Mouse (Mus musculus) hindbrain, embryonic 16.5 days (tissue): ENCODE results near the gene Slc17a5. TPM values are rescaled to one million over a fixed set of nuclear protein-coding genes. Genes with fewer than 3 reads are reported as not detected.

ENCODE experiments used
- ATAC-seq: fragments of 200-750 bp; cut with Nextera tagmentation; 2 replicates; pipeline ENCODE4 v1.8.0; 2017; ENCODE audit warnings: moderate TSS enrichment, moderate library complexity
- H3K27ac ChIP-seq: fragments of 300-500 bp; sonication (generic); 2 replicates; pipeline ENCODE4 v1.5.1; 2014; ENCODE audit warnings: low read depth, mild to moderate bottlenecking, control low read depth, low read length, moderate library complexity
- H3K27me3 ChIP-seq: fragments of 300-500 bp; sonication (generic); replicated peaks from 2 replicates; pipeline ENCODE4 v1.6.1; 2014; ENCODE audit warnings: low read length; ENCODE audit not compliant: control insufficient read depth, insufficient read depth
- H3K36me3 ChIP-seq: fragments of 300-500 bp; sonication (generic); 2 replicates; pipeline ENCODE4 v1.6.1; 2014; ENCODE audit warnings: mild to moderate bottlenecking, low read length, moderate library complexity, mixed read lengths; ENCODE audit not compliant: control insufficient read depth, insufficient read depth
- H3K4me1 ChIP-seq: fragments of 300-500 bp; sonication (generic); 2 replicates; pipeline ENCODE4 v1.6.1; 2014; ENCODE audit warnings: low read depth, low read length; ENCODE audit not compliant: control insufficient read depth, insufficient read depth
- H3K4me2 ChIP-seq: fragments of 300-500 bp; sonication (generic); 2 replicates; pipeline ENCODE4 v1.6.1; 2014; ENCODE audit warnings: mild to moderate bottlenecking, low read length, control low read depth, moderate library complexity
- H3K4me3 ChIP-seq: fragments of 300-500 bp; sonication (generic); 2 replicates; pipeline ENCODE4 v1.5.1; 2014; ENCODE audit warnings: mild to moderate bottlenecking, low read length, control low read depth, moderate library complexity
- H3K9ac ChIP-seq: fragments of 300-500 bp; sonication (generic); 2 replicates; pipeline ENCODE4 v1.6.1; 2014; ENCODE audit warnings: low read depth, mild to moderate bottlenecking, control low read depth, low read length, moderate library complexity
- H3K9me3 ChIP-seq: fragments of 300-500 bp; sonication (generic); 2 replicates; pipeline ENCODE4 v1.6.1; 2014; ENCODE audit warnings: mild to moderate bottlenecking, low read length, moderate library complexity; ENCODE audit not compliant: control insufficient read depth
- WGBS: fragments of 180-500 bp; shearing (Covaris S2); extraction: QIAGEN DNeasy Blood & Tissue Kit; methylation state at CpG from one replicate; pipeline ENCODE4 v1.1.7; 2014; 5-methylcytosine and 5-hydroxymethylcytosine counted together
- polyA plus RNA-seq: library from polyadenylated mRNA; unstranded; fragments of >200 nt; fragmentation: Nextera tagmentation; extraction: Ambion mirVana; gene quantifications from 2 replicates; pipeline ENCODE4 v1.2.1, GENCODE M21; 2015

Gene Slc17a5
- polyA plus RNA-seq, 1 experiment from 2014 or later: 15.8 TPM

- Histone ChIP-seq H3K9me3 (no peaks in the 10 kb centered on the region), H3K36me3 (peaks cover 14% of the 10 kb centered on the region), H3K4me2 (no peak overlapping the region), H3K4me3 (no peak overlapping the region), H3K9ac (no peak overlapping the region), H3K27me3 (no peaks in the 10 kb centered on the region), H3K27ac (no peak overlapping the region), H3K4me1 (no peaks in the 10 kb centered on the region)
- 93% methylated on average over 7 of the region's 7 CpGs for WGBS
- ATAC-seq: no peak
These were observed 9.0 kb downstream of the Slc17a5 start for GRCm38 (mm10) chr9:78578824-78579223.

GRCm38 (mm10) chr9:78576466-78576865 lies 11.4 kb downstream of the Slc17a5 start:
- Histone ChIP-seq H3K36me3 (peaks cover 23% of the 10 kb centered on the region), H3K27ac (no peak overlapping the region), H3K4me1 (no peaks in the 10 kb centered on the region), H3K27me3 (no peaks in the 10 kb centered on the region), H3K9me3 (no peaks in the 10 kb centered on the region), H3K4me2 (no peak overlapping the region), H3K9ac (no peak overlapping the region), H3K4me3 (no peak overlapping the region)
- WGBS: 91% methylated on average over 5 of the region's 5 CpGs
- no peak for ATAC-seq

GRCm38 (mm10) chr9:78569934-78570333 lies 17.9 kb downstream of the Slc17a5 start:
- ATAC-seq: no peak
- Histone ChIP-seq H3K27me3 (no peaks in the 10 kb centered on the region), H3K4me3 (no peak overlapping the region), H3K9ac (no peak overlapping the region), H3K36me3 (peaks cover 22% of the 10 kb centered on the region), H3K9me3 (no peaks in the 10 kb centered on the region), H3K27ac (no peak overlapping the region), H3K4me1 (no peaks in the 10 kb centered on the region), H3K4me2 (no peak overlapping the region)
- 81% methylated on average over 9 of the region's 9 CpGs for WGBS

- H3K9me3 ChIP-seq: no peaks in the 10 kb centered on the region
- H3K36me3 ChIP-seq: 0 out of 2 replicates have a peak, but pooled peaks cover 3% of the 10 kb centered on the region
- H3K27ac ChIP-seq: no peak overlapping the region
- no peak overlapping the region for H3K9ac ChIP-seq
- H3K4me2 ChIP-seq: no peak overlapping the region
- ATAC-seq: no peak
- WGBS: 89% methylated on average over 4 of the region's 4 CpGs
- no peaks in the 10 kb centered on the region for H3K4me1 ChIP-seq
- no peak overlapping the region for H3K4me3 ChIP-seq
- H3K27me3 ChIP-seq: no peaks in the 10 kb centered on the region
These were observed 28.4 kb downstream of the Slc17a5 start for GRCm38 (mm10) chr9:78559479-78559878.

GRCm38 (mm10) chr9:78558586-78559214 lies 29.1 kb downstream of the Slc17a5 start:
- Histone ChIP-seq H3K9ac (no peak overlapping the region), H3K4me2 (no peak overlapping the region), H3K4me1 (no peaks in the 10 kb centered on the region), H3K9me3 (no peaks in the 10 kb centered on the region), H3K4me3 (no peak overlapping the region), H3K36me3 (0 out of 2 replicates have a peak, but pooled peaks cover 3% of the 10 kb centered on the region), H3K27me3 (no peaks in the 10 kb centered on the region), H3K27ac (no peak overlapping the region)
- no peak for ATAC-seq
- WGBS: 85% methylated on average over 8 of the region's 8 CpGs

GRCm38 (mm10) chr9:78557041-78557440 lies 30.8 kb downstream of the Slc17a5 start:
- Histone ChIP-seq H3K36me3 (peaks cover 9% of the 10 kb centered on the region), H3K4me1 (no peaks in the 10 kb centered on the region), H3K27ac (no peak overlapping the region), H3K9me3 (no peaks in the 10 kb centered on the region; the same call in 1 of the 2 replicates), H3K27me3 (no peaks in the 10 kb centered on the region), H3K4me3 (no peak overlapping the region), H3K4me2 (no peak overlapping the region), H3K9ac (no peak overlapping the region)
- 97% methylated on average over 1 of the region's 1 CpGs for WGBS
- ATAC-seq: no peak

- Histone ChIP-seq H3K27me3 (no peaks in the 10 kb centered on the region), H3K9ac (no peak overlapping the region), H3K9me3 (no peaks in the 10 kb centered on the region; the same call in 1 of the 2 replicates), H3K27ac (no peak overlapping the region), H3K4me2 (no peak overlapping the region), H3K4me3 (no peak overlapping the region), H3K4me1 (no peaks in the 10 kb centered on the region), H3K36me3 (peaks cover 14% of the 10 kb centered on the region)
- 39% methylated on average over 12 of the region's 12 CpGs for WGBS
- peak; percentile 73; the same call in 1 of the 2 replicates for ATAC-seq
These were observed 34.9 kb downstream of the Slc17a5 start for GRCm38 (mm10) chr9:78552984-78553383.

GRCm38 (mm10) chr9:78551761-78552160 lies 36.1 kb downstream of the Slc17a5 start:
- no peak overlapping the region for H3K9ac ChIP-seq
- no peaks in the 10 kb centered on the region for H3K27me3 ChIP-seq
- H3K9me3 ChIP-seq: no peaks in the 10 kb centered on the region; the same call in 1 of the 2 replicates
- no peaks in the 10 kb centered on the region for H3K4me1 ChIP-seq
- WGBS: 78% methylated on average over 4 of the region's 4 CpGs
- H3K27ac ChIP-seq: no peak overlapping the region
- no peak overlapping the region for H3K4me3 ChIP-seq
- H3K36me3 ChIP-seq: peaks cover 13% of the 10 kb centered on the region
- no peak for ATAC-seq
- no peak overlapping the region for H3K4me2 ChIP-seq

- Histone ChIP-seq H3K9ac (no peak overlapping the region), H3K4me2 (no peak overlapping the region), H3K9me3 (no peaks in the 10 kb centered on the region; the same call in 1 of the 2 replicates), H3K36me3 (peaks cover 10% of the 10 kb centered on the region), H3K27ac (no peak overlapping the region), H3K4me1 (no peaks in the 10 kb centered on the region), H3K27me3 (no peaks in the 10 kb centered on the region), H3K4me3 (no peak overlapping the region)
- WGBS: 81% methylated on average over 12 of the region's 12 CpGs
- no peak for ATAC-seq
These were observed 40.1 kb downstream of the Slc17a5 start for GRCm38 (mm10) chr9:78547742-78548141.
